Mouse (Mus musculus) kidney, adult 18-20 months (tissue): Measurements from ENCODE around the gene Tas2r131.
"Not testable (repeated sequence)": the region's sequence is repeated elsewhere in the genome, so short reads cannot be mapped to it uniquely, and the experiment has no call there.

Experiments used
- DNase-seq: peaks from one replicate; pipeline ENCODE4 v3.0.0; 2021

Gene Tas2r131

DNA sequence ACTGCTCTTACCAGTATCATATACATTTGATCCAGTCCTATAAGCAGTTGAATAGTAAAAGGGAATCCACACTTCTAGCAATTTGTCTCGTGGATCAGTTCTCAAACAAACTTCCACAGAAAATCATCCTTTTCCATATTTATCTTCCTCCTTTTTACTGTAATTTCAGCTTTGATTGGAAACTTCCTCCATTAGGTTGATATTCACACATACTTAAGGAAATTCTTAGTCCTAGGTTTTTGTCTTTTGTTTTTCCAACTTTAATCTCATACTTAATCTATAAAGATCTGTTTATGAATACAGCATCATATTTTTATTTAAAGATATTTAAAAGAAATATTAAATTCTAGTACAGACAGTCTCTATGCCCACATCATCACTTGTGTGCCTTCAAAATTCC lies at the start of gene Tas2r131:
Gene Tas2r131, minus strand, starts transcription at position 101 of the 400 bp plus-strand sequence.
- no peak for DNase-seq

- DNase-seq: no peak
Observed at GRCm38 (mm10) chr6:132980865-132981264, 23.1 kb upstream of the Tas2r131 start, which contains the start of gene Tas2r109. Gene Tas2r109 (minus strand): TSS chr6:132980965.

DNA sequence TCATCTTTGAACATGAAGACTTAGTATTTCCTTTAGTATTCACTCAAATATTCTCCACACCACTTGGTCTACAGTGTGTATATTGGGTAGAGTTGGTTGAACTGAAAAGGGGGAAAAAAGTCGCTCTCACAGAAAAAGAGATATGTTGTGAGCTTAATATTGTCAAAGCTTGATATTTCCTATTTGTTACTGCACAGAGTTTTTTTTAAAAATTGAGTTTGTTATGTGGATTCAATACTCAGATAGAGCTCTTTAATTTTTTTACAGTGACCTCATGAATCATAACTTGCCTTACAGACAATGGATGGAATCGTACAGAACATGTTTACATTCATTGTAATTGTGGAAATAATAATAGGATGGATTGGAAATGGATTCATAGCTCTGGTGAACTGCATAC lies 6.9 kb downstream of the Tas2r131 start, which contains the start of gene Tas2r129:
Gene Tas2r129, plus strand, starts transcription at position 301 of the 400 bp plus-strand sequence.
- no peak for DNase-seq

GRCm38 (mm10) chr6:132941376-132941775 lies 16.3 kb downstream of the Tas2r131 start:
- DNase-seq: not testable (repeated sequence)

DNA sequence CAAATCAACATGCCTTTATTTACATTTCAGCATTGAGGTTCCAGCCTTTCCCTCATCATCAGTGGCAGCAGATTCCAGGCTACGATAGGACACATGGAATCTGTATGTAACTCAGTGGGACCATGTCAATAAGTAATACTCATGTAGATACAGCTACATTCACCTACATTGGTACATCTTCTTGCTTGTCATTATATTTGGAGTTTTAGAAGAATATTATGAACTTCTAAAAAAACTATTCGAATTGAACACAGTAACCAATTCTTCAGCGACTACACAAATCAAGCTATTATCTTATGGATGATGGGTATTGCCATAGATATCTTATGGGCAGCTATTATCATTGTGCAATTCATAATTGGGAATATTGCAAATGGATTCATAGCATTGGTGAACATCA lies 48.4 kb downstream of the Tas2r131 start, which contains the start of gene Tas2r125:
Gene Tas2r125, plus strand, starts transcription at position 301 of the 400 bp plus-strand sequence.
- no peak for DNase-seq
